8 mouse cellular contexts compared by ENCODE assay signal in genomic region chr16:31428675-31429470, GRCm38 (mm10). TPM values are rescaled to one million over a fixed set of nuclear protein-coding genes. Genes with fewer than 3 reads are reported as not detected.
DNase-seq lines count a peak whose midpoint lies in the region; ATAC-seq and TF ChIP-seq lines count a peak whose summit lies in the region.

No protein-coding gene starts in this region.

- TF ChIP-seq CTCF in forebrain, postnatal 0 days (IDR thresholded peaks at IDR 0.05; ENCODE audit: low read depth): peak; percentile 68

- under 1% methylated on average over 65 of the region's 65 CpGs for WGBS in forebrain, postnatal 0 days

- H3K36me3 ChIP-seq in forebrain, postnatal 0 days (ENCODE audit: insufficient read depth): no peaks in the 10 kb centered on the region

- DNase-seq in Muller cell, postnatal 12 days (ENCODE audit: inconsistent ontology term): peak; percentile 27
- peak; percentile 91 for DNase-seq in cerebellum, adult 11-12 months
- peak; percentile 89 for DNase-seq in forebrain, postnatal 0 days
- peak; percentile 82 to 88 for DNase-seq in left cerebral cortex, postnatal 10 days (ENCODE audit: extremely low spot score in 1 of 2, low spot score in 2 of 2)
- peak; percentile 88 for DNase-seq in right cerebral cortex, postnatal 25 days

- H3K4me2 ChIP-seq in forebrain, postnatal 0 days (ENCODE audit: low read depth): peak overlapping the region; percentile 71

- no peaks in the 10 kb centered on the region for H3K9me3 ChIP-seq in forebrain, postnatal 0 days (ENCODE audit: low read length)

- peaks cover 6% of the 10 kb centered on the region; the same call in 1 of the 2 replicates for H3K4me1 ChIP-seq in forebrain, postnatal 0 days (ENCODE audit: insufficient read depth)

- H3K27ac ChIP-seq in forebrain, postnatal 0 days (ENCODE audit: low read depth, low read length): peak overlapping the region; percentile 96

- H3K4me3 ChIP-seq in forebrain, postnatal 0 days (ENCODE audit: low read depth, low read length): peak overlapping the region; percentile 79

- intact Hi-C loops in left cerebral cortex, postnatal 10 days (cut with DNase I): no loop called here

- no peaks in the 10 kb centered on the region for H3K27me3 ChIP-seq in forebrain, postnatal 0 days (ENCODE audit: insufficient read depth, low read length)

- peak; percentile 70 for ATAC-seq in forebrain, postnatal 0 days
- ATAC-seq in inflammation-experienced regulatory T-cells, adult 6 months: peak; percentile 58
- ATAC-seq in megakaryocyte, adult 5-6 weeks (ENCODE audit: poor library complexity, severe bottlenecking): peak; percentile 31; the same call in 1 of the 2 replicates
- ATAC-seq in erythroid progenitor cell, adult 5-6 weeks (replicated peaks; ENCODE audit: low FRiP score, poor library complexity, severe bottlenecking): no peak

- peak overlapping the region; percentile 89 for H3K9ac ChIP-seq in forebrain, postnatal 0 days

RNA-seq across cellular contexts. Expression of gene Bdh1, which starts 6.8 kb away (rescaled TPM):
- 96.1 and 111 TPM in 2 replicates for total RNA-seq in forebrain, postnatal 0 days (2014; rRNA removed)
- polyA plus RNA-seq in forebrain, postnatal 0 days (2015; fragmentation: Nextera tagmentation; extraction: Ambion mirVana): 137 and 160 TPM in 2 replicates
- polyA plus RNA-seq in inflammation-experienced regulatory T-cells, adult 6 months (2017; shearing (Covaris generic)): 10 to 100 TPM; 19.1 to 22.4 (median 20.8) TPM
- 100 to 1,000 TPM; 295 to 326 TPM for total RNA-seq in left cerebral cortex, postnatal 10 days (2021)
- total RNA-seq in megakaryocyte, adult 5-6 weeks (2015): 0.16 and 0.56 TPM in 2 replicates
- total RNA-seq in megakaryocyte, adult 5-6 weeks (2017): 1.5 and 3.2 TPM in 2 replicates
- not detected in 2 replicates for total RNA-seq in erythroid progenitor cell, adult 5-6 weeks (2015; ENCODE audit: low replicate concordance)
- total RNA-seq in erythroid progenitor cell, adult 5-6 weeks (2017; ENCODE audit: low replicate concordance): 4.2 TPM in 1 of 2 replicates, not detected in the other

Comparison
In these comparisons a context has a peak if more than half of its experiments do, and no peak if none do; other contexts are left out.
1. DNase-seq: peak in every context shown above with its lines; median percentile 91 in cerebellum, adult 11-12 months; 89 in forebrain, postnatal 0 days; 88 in right cerebral cortex, postnatal 25 days; 85 in left cerebral cortex, postnatal 10 days; 27 in Muller cell, postnatal 12 days.
2. RNA of gene Bdh1, which starts 6.8 kb away (total RNA-seq): 295 to 326 TPM in left cerebral cortex, postnatal 10 days and 96.1 to 111 TPM in forebrain, postnatal 0 days; 0.16 to 3.2 TPM in megakaryocyte, adult 5-6 weeks and 4.2 TPM in erythroid progenitor cell, adult 5-6 weeks; every median in the first group is over 10 times any median in the second.